ENCODE assay signal across 11 mouse cellular contexts in genomic region chr9:114646556-114647505, GRCm38 (mm10). TPM values are rescaled to one million over a fixed set of nuclear protein-coding genes. Genes with fewer than 3 reads are reported as not detected.
DNase-seq lines count a peak whose midpoint lies in the region; ATAC-seq and TF ChIP-seq lines count a peak whose summit lies in the region.
"Had no signal": no experiment of that assay in that cellular context is flagged by ENCODE, and none has a peak within 500 bp of the region (broad histone marks: within the 10 kb centered on the region; RNA-seq: fewer than 3 reads in every experiment).

No protein-coding gene starts in this region.

- ATAC-seq in megakaryocyte progenitor cell, adult 5-6 weeks (replicated peaks; ENCODE audit: poor library complexity), result no peak
- no peak for ATAC-seq in hindbrain, embryonic 16.5 days
- ATAC-seq: forebrain, embryonic 16.5 days had no signal

- peak; percentile 73 for DNase-seq in layer of hippocampus, adult 11-12 months (ENCODE audit: low spot score)
- peak; percentile 70 to 95 for DNase-seq in left cerebral cortex, postnatal 25 days (ENCODE audit: low spot score in 2 of 2)
- DNase-seq in adrenal gland, postnatal 4 days (ENCODE audit: low spot score in 2 of 2), result no peak
- DNase-seq: adrenal gland, adult 8-10 months had no signal

- H3K9ac ChIP-seq in ES-Bruce4 (ENCODE audit: low read depth, poor library complexity, severe bottlenecking), result 0 out of 2 replicates have a peak overlapping the region, but pooled peaks have one; percentile 9
- no peak overlapping the region for H3K9ac ChIP-seq in hindbrain, embryonic 16.5 days (ENCODE audit: low read depth, low read length)
- H3K9ac ChIP-seq: hindbrain, embryonic 14.5 days had no signal

- intact Hi-C loops in left cerebral cortex, postnatal 25 days (cut with DNase I), result loop anchor here (5.0 kb wide), 1 partner anchor 65 kb away; no protein-coding TSS in a partner anchor

- peak overlapping the region; percentile 60 for H3K27ac ChIP-seq in ES-Bruce4 (ENCODE audit: insufficient read depth, low read length)
- H3K27ac ChIP-seq in hindbrain, embryonic 16.5 days (ENCODE audit: low read depth, low read length), result no peak overlapping the region
- H3K27ac ChIP-seq: heart, embryonic 10.5 days; hindbrain, embryonic 14.5 days had no signal

- H3K36me3 ChIP-seq in E14TG2a.4 (ENCODE audit: insufficient read depth, low read length) (no peaks in the 10 kb centered on the region), ES-Bruce4 (ENCODE audit: control insufficient read depth, insufficient read depth, low read length, poor library complexity, severe bottlenecking) (no peaks in the 10 kb centered on the region)
- no peaks in the 10 kb centered on the region for H3K36me3 ChIP-seq in hindbrain, embryonic 16.5 days (ENCODE audit: control insufficient read depth, insufficient read depth, low read length)
- H3K36me3 ChIP-seq: heart, embryonic 10.5 days had no signal

- H3K4me1 ChIP-seq in E14TG2a.4 (replicated peaks; ENCODE audit: low read depth, low read length), result peaks cover 37% of the 10 kb centered on the region
- no peaks in the 10 kb centered on the region for H3K4me1 ChIP-seq in ES-Bruce4 (ENCODE audit: control insufficient read depth, insufficient read depth, low read length)
- H3K4me1 ChIP-seq in hindbrain, embryonic 16.5 days (ENCODE audit: control insufficient read depth, insufficient read depth, low read depth, low read length), result no peaks in the 10 kb centered on the region
- H3K4me1 ChIP-seq: heart, embryonic 10.5 days had no signal

- no peak overlapping the region for H3K4me2 ChIP-seq in hindbrain, embryonic 16.5 days (ENCODE audit: low read length)
- H3K4me2 ChIP-seq: hindbrain, embryonic 14.5 days had no signal

- TF ChIP-seq CTCF in E14TG2a.4 (conservative IDR thresholded peaks at IDR 0.05; ENCODE audit: low read length) (no peak), ES-Bruce4 (IDR thresholded peaks at IDR 0.05; ENCODE audit: low read depth, low read length) (no peak)

- H3K9me3 ChIP-seq in E14TG2a.4 (ENCODE audit: low read length), result no peaks in the 10 kb centered on the region
- no peaks in the 10 kb centered on the region for H3K9me3 ChIP-seq in ES-Bruce4 (replicated peaks; ENCODE audit: control insufficient read depth, insufficient read depth, low read length, poor library complexity, severe bottlenecking)
- no peaks in the 10 kb centered on the region for H3K9me3 ChIP-seq in hindbrain, embryonic 16.5 days (ENCODE audit: control insufficient read depth, low read length)
- H3K9me3 ChIP-seq: heart, embryonic 10.5 days had no signal

- H3K4me3 ChIP-seq in E14TG2a.4 (replicated peaks; ENCODE audit: low read length) (peak overlapping the region; percentile 48), ES-Bruce4 (ENCODE audit: low read depth, low read length) (no peak overlapping the region)
- H3K4me3 ChIP-seq in hindbrain, embryonic 16.5 days (ENCODE audit: low read length), result no peak overlapping the region
- H3K4me3 ChIP-seq: heart, embryonic 10.5 days had no signal

- no peak for TF ChIP-seq POLR2A in ES-Bruce4 (IDR thresholded peaks at IDR 0.05; ENCODE audit: insufficient read depth, low read length)

- no peak for TF ChIP-seq EP300 in ES-Bruce4 (IDR thresholded peaks at IDR 0.05; ENCODE audit: insufficient read depth, low read depth, low read length)

- H3K27me3 ChIP-seq in E14TG2a.4 (ENCODE audit: insufficient read depth, low read length), result no peaks in the 10 kb centered on the region
- H3K27me3 ChIP-seq in ES-Bruce4 (ENCODE audit: control insufficient read depth, insufficient read depth, low read length, poor library complexity, severe bottlenecking), result no peaks in the 10 kb centered on the region
- peaks cover 14% of the 10 kb centered on the region for H3K27me3 ChIP-seq in hindbrain, embryonic 16.5 days (replicated peaks; ENCODE audit: control insufficient read depth, insufficient read depth, low read length)

- WGBS in hindbrain, embryonic 16.5 days, result 91% methylated on average over 12 of the region's 12 CpGs

RNA-seq across cellular contexts. Expression of gene Cnot10, which starts 6.8 kb away (rescaled TPM):
- polyA plus RNA-seq in ES-Bruce4 (2011; ENCODE audit: insufficient read depth, insufficient read length, low read depth, missing spikeins), result 57.6 and 61.0 TPM in 2 replicates
- 10 to 100 TPM; 45.0 to 46.8 TPM for total RNA-seq in left cerebral cortex, postnatal 25 days (2021)
- total RNA-seq in megakaryocyte progenitor cell, adult 5-6 weeks (2015), result 23.3 and 23.7 TPM in 2 replicates
- total RNA-seq in megakaryocyte progenitor cell, adult 5-6 weeks (2017), result 48.1 and 55.7 TPM in 2 replicates
- 52.1 and 57.1 TPM in 2 replicates for polyA plus RNA-seq in hindbrain, embryonic 16.5 days (2015; fragmentation: Nextera tagmentation; extraction: Ambion mirVana)
- total RNA-seq in adrenal gland, postnatal 4 days (2021), result 10 to 100 TPM; 59.5 to 61.9 TPM

RNA-seq across cellular contexts. Expression of gene Dync1li1, which starts 41.8 kb away (rescaled TPM):
- polyA plus RNA-seq in ES-Bruce4 (2011; ENCODE audit: insufficient read depth, insufficient read length, low read depth, missing spikeins), result 73.5 and 73.8 TPM in 2 replicates
- total RNA-seq in left cerebral cortex, postnatal 25 days (2021), result 10 to 100 TPM; 90.1 to 93.7 TPM
- total RNA-seq in megakaryocyte progenitor cell, adult 5-6 weeks (2015), result 28.5 and 29.1 TPM in 2 replicates
- 47.4 and 50.9 TPM in 2 replicates for total RNA-seq in megakaryocyte progenitor cell, adult 5-6 weeks (2017)
- polyA plus RNA-seq in hindbrain, embryonic 16.5 days (2015; fragmentation: Nextera tagmentation; extraction: Ambion mirVana), result 105 and 116 TPM in 2 replicates
- total RNA-seq in adrenal gland, postnatal 4 days (2021), result 10 to 100 TPM; 45.7 to 49.6 TPM

Comparison
In these comparisons a context has a peak if more than half of its experiments do, and no peak if none do; other contexts are left out.
1. DNase-seq: peak in layer of hippocampus, adult 11-12 months (single experiment) and left cerebral cortex, postnatal 25 days (2 of 2); none in adrenal gland, postnatal 4 days (0 of 2).